Mouse (Mus musculus) hindbrain, postnatal 0 days (tissue): ENCODE data around the gene Slc4a4. TPM values are rescaled to one million over a fixed set of nuclear protein-coding genes. Genes with fewer than 3 reads are reported as not detected.

ENCODE experiments used
- ATAC-seq: fragments of 200-750 bp; cut with Nextera tagmentation; 2 replicates; pipeline ENCODE4 v1.8.0; 2017; ENCODE audit warnings: mild to moderate bottlenecking, moderate TSS enrichment, moderate library complexity
- DNase-seq: peaks from one replicate; pipeline ENCODE4 v3.0.0-alpha.2; 2015; ENCODE audit warnings: low spot score
- H3K27ac ChIP-seq: fragments of 300-500 bp; sonication (generic); 2 replicates; pipeline ENCODE4 v1.5.1; 2014; ENCODE audit warnings: mild to moderate bottlenecking
- H3K27me3 ChIP-seq: fragments of 300-500 bp; sonication (generic); 2 replicates; pipeline ENCODE4 v1.6.1; 2014; ENCODE audit warnings: low read length, mixed read lengths; ENCODE audit not compliant: insufficient read depth
- H3K36me3 ChIP-seq: fragments of 300-500 bp; sonication (generic); 2 replicates; pipeline ENCODE4 v1.6.1; 2014; ENCODE audit warnings: low read length, mixed read lengths; ENCODE audit not compliant: insufficient read depth
- H3K4me1 ChIP-seq: fragments of 300-500 bp; sonication (generic); 2 replicates; pipeline ENCODE4 v1.6.1; 2014; ENCODE audit warnings: antibody characterized with exemption, low read length, mixed read lengths; ENCODE audit not compliant: insufficient read depth
- H3K4me2 ChIP-seq: fragments of 300-500 bp; sonication (generic); 2 replicates; pipeline ENCODE4 v1.6.1; 2014; ENCODE audit warnings: low read depth, mild to moderate bottlenecking, low read length, moderate library complexity, mixed read lengths
- H3K4me3 ChIP-seq: fragments of 300-500 bp; sonication (generic); 2 replicates; pipeline ENCODE4 v1.5.1; 2014; ENCODE audit warnings: low read length
- H3K9ac ChIP-seq: fragments of 300-500 bp; sonication (generic); replicated peaks from 2 replicates; pipeline ENCODE4 v1.6.1; 2014; ENCODE audit warnings: mild to moderate bottlenecking, low read length, moderate library complexity, mixed read lengths
- H3K9me3 ChIP-seq: fragments of 300-500 bp; sonication (generic); 2 replicates; pipeline ENCODE4 v1.6.1; 2016; ENCODE audit warnings: low read length, mixed read lengths
- CTCF ChIP-seq: IDR thresholded peaks from 2 replicates; pipeline ENCODE4 v1.5.1; 2016; ENCODE audit warnings: antibody characterized with exemption, control low read depth, low read depth
- WGBS: fragments of 180-500 bp; shearing (Covaris S2); extraction: QIAGEN DNeasy Blood & Tissue Kit; methylation state at CpG from one replicate; pipeline ENCODE4 v1.1.7; 2014; 5-methylcytosine and 5-hydroxymethylcytosine counted together
- polyA plus RNA-seq: library from polyadenylated mRNA; unstranded; fragments of >200 nt; fragmentation: Nextera tagmentation; extraction: Ambion mirVana; gene quantifications from 2 replicates; pipeline ENCODE4 v1.2.1, GENCODE M21; 2015
- total RNA-seq: library from RNA; depleted of rRNA; stranded (reverse); fragments of >200 nt; gene quantifications from 2 replicates; pipeline ENCODE4 v1.2.3, GENCODE M21; 2014

Gene Slc4a4
- total and polyA plus RNA-seq, 2 experiments from 2014 or later = 31.1 to 68.8 TPM

GRCm38 (mm10) chr5:88928201-88928916, 41.7 kb downstream of the Slc4a4 start:
- DNase-seq (peak; percentile 79), ATAC-seq (peak; percentile 61)
- TF ChIP-seq CTCF = peak; percentile 83

DNA sequence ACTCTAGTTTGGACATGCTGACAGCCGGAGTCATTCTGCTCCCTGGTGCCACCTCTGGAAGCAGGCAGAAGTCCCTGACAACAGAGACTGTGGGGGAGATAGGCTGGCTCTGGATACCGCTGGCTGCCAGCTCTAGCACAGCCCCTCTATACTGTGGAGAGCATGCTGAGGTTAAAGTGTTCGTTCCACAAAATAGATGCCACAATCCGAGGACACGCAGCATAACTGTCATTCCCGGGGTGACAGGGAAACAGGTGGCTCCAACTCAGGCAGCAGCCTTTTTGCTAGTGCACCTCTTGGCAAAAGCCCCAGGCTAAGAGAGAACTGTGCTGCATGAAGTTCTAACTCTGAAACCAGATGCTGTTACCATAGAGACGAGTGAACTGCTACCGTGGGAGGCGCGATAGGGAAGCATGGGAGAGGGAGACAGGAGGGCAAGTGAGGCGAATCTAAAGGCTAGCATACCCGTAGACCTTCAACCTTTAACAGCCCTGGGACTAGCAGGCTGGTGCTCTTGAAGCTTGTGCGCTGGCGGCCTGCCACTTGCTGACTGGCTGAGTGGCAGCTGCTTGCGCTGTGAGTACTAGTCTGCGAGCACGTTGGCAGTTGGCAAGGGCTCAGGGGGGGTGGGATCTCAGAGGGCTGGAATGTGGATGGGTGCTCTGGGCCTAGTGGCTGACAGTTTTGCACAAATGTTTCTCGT, 42.9 kb downstream of the Slc4a4 start:
- peak; percentile 58 for TF ChIP-seq CTCF
- peak; percentile 85 for DNase-seq
- WGBS = 13% methylated on average over 18 of the region's 18 CpGs
- peak overlapping the region; percentile 13; the same call in 1 of the 2 replicates for H3K4me3 ChIP-seq
- H3K9me3 ChIP-seq = no peaks in the 10 kb centered on the region
- no peaks in the 10 kb centered on the region for H3K36me3 ChIP-seq
- 0 out of 2 replicates have a peak overlapping the region, but pooled peaks have one; percentile 13 for H3K9ac ChIP-seq
- H3K4me1 ChIP-seq = peaks cover 16% of the 10 kb centered on the region
- H3K4me2 ChIP-seq = peak overlapping the region; percentile 48
- peak; percentile 86 for ATAC-seq
- H3K27ac ChIP-seq = peak overlapping the region; percentile 58
- no peaks in the 10 kb centered on the region for H3K27me3 ChIP-seq

More at GRCm38 (mm10) chr5:88928201-88928916, 41.7 kb downstream of the Slc4a4 start:
- Histone ChIP-seq H3K4me3 (no peak overlapping the region), H3K9ac (no peak overlapping the region), H3K27me3 (no peaks in the 10 kb centered on the region), H3K36me3 (no peaks in the 10 kb centered on the region), H3K4me1 (peaks cover 16% of the 10 kb centered on the region), H3K27ac (no peak overlapping the region), H3K9me3 (no peaks in the 10 kb centered on the region), H3K4me2 (no peak overlapping the region)
- 47% methylated on average over 13 of the region's 13 CpGs for WGBS

- Histone ChIP-seq H3K27ac (peak overlapping the region; percentile 58), H3K4me3 (no peak overlapping the region), H3K9me3 (no peaks in the 10 kb centered on the region), H3K36me3 (no peaks in the 10 kb centered on the region), H3K27me3 (no peaks in the 10 kb centered on the region), H3K4me2 (peak overlapping the region; percentile 48), H3K4me1 (peaks cover 16% of the 10 kb centered on the region), H3K9ac (no peak overlapping the region)
- 55% methylated on average over 5 of the region's 5 CpGs for WGBS
- no peak for TF ChIP-seq CTCF
- DNase-seq = no peak
- ATAC-seq = peak; percentile 48
Measured at GRCm38 (mm10) chr5:88930129-88930528, 43.5 kb downstream of the Slc4a4 start.

DNA sequence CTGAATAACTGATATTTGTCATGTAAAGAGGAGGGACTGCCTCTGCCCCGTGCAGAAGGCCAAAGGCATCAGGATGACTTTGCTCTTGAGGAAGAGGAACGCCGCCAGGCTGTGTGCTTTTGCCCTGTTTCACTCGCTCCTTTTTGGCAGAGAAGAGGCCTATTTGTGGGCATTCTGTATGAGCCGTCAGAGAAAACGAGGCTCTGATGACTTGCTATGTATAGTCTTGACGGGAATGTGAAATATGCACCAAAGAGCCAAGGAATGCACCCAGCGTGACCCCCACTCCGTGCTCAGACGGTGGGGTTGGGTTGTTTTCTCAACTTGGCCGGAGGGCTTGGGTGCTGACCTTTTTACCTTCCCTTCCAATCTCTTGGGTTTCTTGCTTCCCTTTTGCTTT, 44.0 kb downstream of the Slc4a4 start:
- H3K9me3 ChIP-seq = no peaks in the 10 kb centered on the region
- peak overlapping the region; percentile 58; the same call in 1 of the 2 replicates for H3K27ac ChIP-seq
- H3K4me3 ChIP-seq = no peak overlapping the region
- TF ChIP-seq CTCF = no peak
- 56% methylated on average over 11 of the region's 11 CpGs for WGBS
- ATAC-seq = no peak
- DNase-seq = peak; percentile 9
- peaks cover 16% of the 10 kb centered on the region for H3K4me1 ChIP-seq
- H3K27me3 ChIP-seq = no peaks in the 10 kb centered on the region
- H3K36me3 ChIP-seq = no peaks in the 10 kb centered on the region
- H3K9ac ChIP-seq = no peak overlapping the region
- no peak overlapping the region for H3K4me2 ChIP-seq

GRCm38 (mm10) chr5:88931176-88931575, 44.6 kb downstream of the Slc4a4 start:
- ATAC-seq (no peak), DNase-seq (no peak)
- Histone ChIP-seq H3K27ac (no peak overlapping the region), H3K4me3 (no peak overlapping the region), H3K9ac (no peak overlapping the region), H3K4me2 (no peak overlapping the region), H3K36me3 (no peaks in the 10 kb centered on the region), H3K27me3 (no peaks in the 10 kb centered on the region), H3K9me3 (no peaks in the 10 kb centered on the region), H3K4me1 (peaks cover 16% of the 10 kb centered on the region)
- WGBS = 89% methylated on average over 9 of the region's 9 CpGs
- TF ChIP-seq CTCF = no peak

- WGBS = 45% methylated on average over 7 of the region's 7 CpGs
Measured at GRCm38 (mm10) chr5:88933454-88933853, 46.8 kb downstream of the Slc4a4 start.

GRCm38 (mm10) chr5:88933946-88934345, 47.3 kb downstream of the Slc4a4 start:
- Histone ChIP-seq H3K4me2 (peak overlapping the region; percentile 23), H3K27ac (no peak overlapping the region; the same call in 1 of the 2 replicates), H3K36me3 (no peaks in the 10 kb centered on the region), H3K9ac (no peak overlapping the region), H3K9me3 (no peaks in the 10 kb centered on the region), H3K4me3 (no peak overlapping the region), H3K27me3 (no peaks in the 10 kb centered on the region), H3K4me1 (peaks cover 14% of the 10 kb centered on the region)
- 58% methylated on average over 14 of the region's 14 CpGs for WGBS
- no peak for DNase-seq
- TF ChIP-seq CTCF = no peak
- ATAC-seq = no peak

More at GRCm38 (mm10) chr5:88933454-88933853, 46.8 kb downstream of the Slc4a4 start:
- peaks cover 16% of the 10 kb centered on the region for H3K4me1 ChIP-seq
- no peak for ATAC-seq
- no peaks in the 10 kb centered on the region for H3K36me3 ChIP-seq
- H3K27ac ChIP-seq = no peak overlapping the region
- no peak overlapping the region for H3K4me3 ChIP-seq
- TF ChIP-seq CTCF = no peak
- no peaks in the 10 kb centered on the region for H3K27me3 ChIP-seq
- no peak overlapping the region for H3K9ac ChIP-seq
- H3K4me2 ChIP-seq = 0 out of 2 replicates have a peak overlapping the region, but pooled peaks have one; percentile 16
- H3K9me3 ChIP-seq = no peaks in the 10 kb centered on the region
- no peak for DNase-seq
